Mouse (Mus musculus) adrenal gland (tissue): ENCODE results near the gene Ptms.

Experiments used
- intact Hi-C: fragments of 180-260 bp; cut with DNase I; formaldehyde crosslinking; loops from one replicate; pipeline ENCODE4 v1.15.1; 2025

The Ptms gene

DNA sequence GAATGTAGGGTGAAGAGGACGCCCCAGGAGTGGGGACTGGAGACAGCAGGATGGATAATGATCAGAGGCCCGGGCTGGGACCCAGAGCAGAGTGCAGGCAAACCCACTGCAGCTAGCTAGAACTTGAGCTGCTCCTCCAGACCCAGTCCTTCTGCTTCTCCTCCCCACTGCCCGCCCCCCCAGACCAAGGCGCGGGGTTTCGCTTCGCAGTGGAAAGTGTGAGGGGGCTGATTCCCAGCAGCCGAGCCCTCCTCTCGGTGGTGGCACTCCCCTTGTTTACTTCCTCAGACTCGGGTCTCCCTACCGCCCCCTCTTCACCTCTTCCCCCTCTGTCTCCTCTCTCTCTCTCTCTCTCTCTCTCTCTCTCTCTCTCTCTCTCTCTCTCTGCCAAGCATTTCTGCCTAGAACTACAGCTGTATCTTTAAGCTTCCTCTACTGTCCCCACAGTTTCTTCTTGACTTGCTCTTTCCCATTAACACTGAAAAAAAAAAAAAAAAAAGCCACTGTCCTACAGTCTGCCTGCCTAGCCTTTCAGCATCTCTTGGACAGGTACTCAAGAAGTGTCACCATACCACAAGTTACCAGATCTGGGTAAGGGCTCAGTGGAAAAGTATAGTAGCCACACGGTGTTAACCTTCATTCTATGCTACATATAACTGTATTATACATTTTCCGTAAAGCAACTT lies 8.2 kb downstream of the Ptms start, which contains the start of gene Lag3:
TSS of gene Lag3 (minus strand) at position 173 of the 686 bp plus-strand sequence.
- intact Hi-C loops, result no loop called here

DNA sequence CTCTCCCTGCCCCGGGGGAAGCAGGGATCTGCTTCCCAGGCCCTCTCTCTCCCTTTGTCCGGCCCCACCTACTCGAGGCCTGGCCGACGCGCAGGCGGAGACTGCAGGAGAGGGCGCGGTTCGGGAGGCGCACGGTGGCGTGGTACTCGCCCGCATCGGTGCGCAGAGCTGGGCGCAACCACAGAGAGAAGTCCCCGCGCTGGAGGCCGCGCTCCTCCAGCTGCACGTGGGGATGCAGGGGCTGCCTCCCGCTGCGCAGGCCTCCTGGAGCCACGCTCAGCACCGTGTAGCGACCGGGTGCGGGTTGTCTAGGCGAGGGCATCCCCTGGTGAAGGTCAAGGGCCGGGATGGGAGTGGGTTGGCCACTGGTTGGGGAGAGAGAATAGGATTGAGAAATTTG lies 9.9 kb downstream of the Ptms start:
- intact Hi-C loops, result no loop called here

DNA sequence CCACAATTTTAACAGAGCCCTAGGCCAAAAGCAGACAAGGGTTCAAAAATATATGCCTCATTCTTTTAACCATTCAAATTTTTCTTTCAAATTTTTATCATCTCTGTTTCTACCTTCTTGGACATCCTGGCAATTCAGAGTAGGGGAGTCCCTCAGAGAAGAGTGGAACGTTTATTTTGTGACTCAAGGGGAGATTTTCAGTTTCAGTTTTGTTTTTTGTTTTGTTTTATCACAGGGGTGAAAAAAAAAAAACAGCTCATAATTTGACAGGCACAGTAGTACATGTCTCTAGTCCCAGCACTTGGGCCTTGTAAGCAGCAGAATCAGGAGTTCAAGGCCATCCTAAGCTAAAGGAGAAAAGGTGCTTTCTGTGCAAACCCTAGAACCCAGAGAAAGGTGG lies 12.1 kb downstream of the Ptms start:
- intact Hi-C loops, result no loop called here

DNA sequence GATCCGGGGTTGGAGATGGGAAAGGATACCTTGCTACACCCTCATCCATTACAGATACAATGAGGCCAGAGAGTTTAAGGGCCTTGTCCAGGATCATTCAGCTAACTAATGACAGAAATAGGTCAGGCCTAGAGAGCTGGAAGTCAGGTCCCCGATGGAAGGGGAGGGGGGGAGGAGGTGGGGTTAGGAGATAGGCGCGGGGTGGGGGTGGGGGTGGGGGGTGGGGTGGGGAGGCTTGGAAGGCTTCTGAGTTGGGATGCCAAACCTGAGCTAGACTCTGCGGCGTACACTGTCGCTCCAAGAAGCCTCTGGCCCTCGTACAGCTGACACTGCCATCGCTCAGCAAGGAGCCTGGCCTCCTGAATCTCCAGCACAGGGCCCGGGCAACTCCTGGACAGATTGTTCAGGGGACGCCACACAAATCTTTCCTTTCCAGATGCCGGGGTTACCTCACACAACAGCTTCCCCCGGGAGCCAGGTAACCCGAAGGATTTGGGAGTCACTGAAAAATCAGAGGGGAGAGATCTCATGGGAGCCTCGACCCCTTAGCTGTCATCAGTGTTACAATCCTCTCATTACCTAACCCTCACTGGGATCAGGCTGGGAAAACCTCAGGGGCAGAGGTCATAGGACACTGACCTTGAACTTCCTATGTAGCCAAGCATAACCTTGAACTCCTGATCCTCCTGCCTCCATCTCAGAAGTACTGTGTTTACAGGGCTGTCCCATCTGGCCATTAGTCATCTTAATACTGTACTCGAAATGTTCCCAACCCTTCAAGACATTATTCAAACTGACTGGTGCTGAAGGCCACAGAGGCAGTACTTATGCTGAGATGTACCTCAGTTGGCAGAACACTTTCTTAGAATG lies 14.7 kb downstream of the Ptms start:
- intact Hi-C loops, result loop anchor here (5.0 kb wide), 3 partner anchors 32 to 177 kb away; partner anchors contain the start of gene Gpr162

DNA sequence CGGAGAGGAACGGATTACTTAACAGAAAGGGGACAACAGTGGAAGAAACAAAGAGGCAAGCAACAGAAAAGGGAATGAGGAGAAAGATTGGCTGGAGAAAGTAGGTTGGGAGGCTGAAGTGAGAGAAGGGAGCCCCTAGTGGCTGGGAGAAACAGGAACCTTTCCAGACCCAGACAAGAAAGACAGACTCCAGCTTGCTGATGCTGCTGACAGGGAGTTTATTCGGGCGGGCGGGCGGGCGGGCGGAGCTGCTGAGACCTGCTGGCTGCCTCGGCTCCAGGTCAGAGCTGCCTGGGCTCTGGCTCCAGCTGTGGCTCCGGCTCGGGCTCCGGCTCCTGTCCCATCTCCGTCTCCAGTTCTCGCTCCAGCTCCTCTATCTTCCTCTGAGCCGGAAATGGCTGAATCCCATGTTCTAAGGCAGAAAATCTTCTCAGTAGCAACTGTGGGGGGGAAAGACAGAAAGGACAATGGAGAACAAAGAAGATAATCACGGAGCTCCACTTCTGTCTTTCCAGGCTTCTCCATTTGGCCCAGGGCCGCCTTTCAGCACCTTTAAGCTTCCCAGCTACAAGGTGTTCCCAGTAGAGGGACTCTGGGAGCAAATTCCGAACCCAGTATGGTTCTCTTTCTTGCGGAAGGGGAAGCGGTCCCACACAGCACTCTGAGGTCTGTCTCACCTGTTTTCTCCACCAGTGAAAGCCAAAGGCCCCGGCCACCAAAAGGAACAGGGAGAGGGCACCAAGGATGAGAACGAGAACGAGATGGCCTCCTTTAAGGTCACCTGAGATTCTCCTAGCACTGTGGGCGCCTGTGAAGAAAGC lies 15.5 kb downstream of the Ptms start:
- intact Hi-C loops, result loop anchor here (5.0 kb wide), 3 partner anchors 33 to 178 kb away; partner anchors contain the start of gene Gpr162

DNA sequence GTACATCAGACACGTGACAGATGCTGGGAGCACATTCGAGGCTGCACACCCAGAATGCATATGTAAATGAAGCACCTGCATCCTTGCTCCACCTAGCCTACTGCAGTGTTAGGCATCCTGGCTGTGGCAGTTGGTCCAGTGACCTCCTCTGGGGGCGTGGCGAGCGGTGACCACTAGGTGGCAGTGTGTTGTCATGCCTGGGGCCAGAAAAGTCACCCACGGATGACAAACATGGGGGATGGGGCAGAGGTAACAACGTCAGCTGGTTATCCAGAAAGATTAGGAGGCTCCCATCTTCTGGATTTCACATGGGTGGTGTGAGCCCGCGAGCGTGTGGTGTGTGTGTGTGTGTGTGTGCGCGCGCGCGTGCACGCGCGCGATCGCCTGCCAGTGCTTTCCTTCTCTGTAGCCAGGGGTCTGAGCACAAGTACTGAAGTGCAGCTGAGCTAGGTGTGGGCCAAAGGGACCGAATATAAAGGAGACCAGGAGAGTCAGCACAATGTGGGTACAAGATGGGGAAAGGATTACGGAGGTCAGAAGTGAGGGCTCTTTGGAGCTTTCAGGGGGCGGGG lies 16.2 kb downstream of the Ptms start:
- intact Hi-C loops, result loop anchor here (5.0 kb wide), 3 partner anchors 34 to 179 kb away; partner anchors contain the start of gene Gpr162

DNA sequence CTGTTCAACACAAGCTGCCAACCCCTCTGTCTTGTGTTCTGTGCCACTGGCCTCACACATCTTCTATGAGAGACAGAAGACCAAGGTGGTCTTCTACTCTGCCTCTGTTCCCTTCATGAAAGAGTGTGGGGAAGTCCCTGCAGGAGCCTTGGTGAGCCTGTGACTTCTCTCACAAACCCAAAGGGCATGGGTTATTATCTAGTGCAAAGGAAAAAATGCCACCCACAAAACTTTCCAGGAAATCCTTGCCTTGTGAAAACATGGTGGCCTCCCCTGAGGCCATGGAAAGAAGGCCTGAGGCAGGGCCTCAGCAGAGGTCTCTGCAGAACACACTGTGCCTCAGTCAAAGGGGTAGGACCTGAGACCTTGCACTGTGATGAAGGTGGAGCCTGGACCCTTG lies 18.1 kb downstream of the Ptms start:
- intact Hi-C loops, result loop anchor here (5.0 kb wide), 3 partner anchors 35 to 180 kb away; partner anchors contain the start of gene Gpr162

DNA sequence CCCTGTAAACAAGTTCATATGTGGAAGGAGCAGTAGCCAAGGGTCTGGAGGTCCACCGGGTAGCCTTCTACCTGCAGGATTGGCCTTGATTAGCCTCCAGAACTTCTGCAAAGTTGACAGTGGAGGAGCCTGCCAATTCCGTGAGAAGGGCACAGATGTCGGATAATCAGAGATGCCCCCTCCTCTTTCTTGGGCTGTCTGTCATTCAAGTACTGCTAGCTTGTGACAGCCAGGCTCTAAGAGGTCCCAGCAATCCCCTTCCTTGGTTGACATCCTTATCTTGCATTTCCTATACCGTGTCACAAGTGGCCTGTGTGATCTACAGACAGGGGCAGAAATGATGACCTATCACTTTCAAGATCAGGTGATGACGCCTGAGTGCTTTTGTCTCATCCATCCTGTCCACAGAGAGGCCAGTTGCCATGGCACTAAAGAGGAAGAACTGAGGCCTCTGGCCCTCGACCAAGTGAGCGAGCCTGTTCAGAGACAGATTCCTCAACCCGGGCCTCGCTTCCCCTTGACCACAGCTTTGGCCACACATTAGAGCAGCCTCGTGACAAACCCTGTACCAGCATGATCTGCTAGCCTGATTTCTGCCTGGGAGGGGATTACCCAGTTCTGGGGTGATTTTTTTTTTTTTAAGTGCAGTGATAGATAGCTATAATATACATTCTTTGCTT lies 19.0 kb downstream of the Ptms start:
- intact Hi-C loops, result loop anchor here (5.0 kb wide), 3 partner anchors 36 to 181 kb away; partner anchors contain the start of gene Gpr162

DNA sequence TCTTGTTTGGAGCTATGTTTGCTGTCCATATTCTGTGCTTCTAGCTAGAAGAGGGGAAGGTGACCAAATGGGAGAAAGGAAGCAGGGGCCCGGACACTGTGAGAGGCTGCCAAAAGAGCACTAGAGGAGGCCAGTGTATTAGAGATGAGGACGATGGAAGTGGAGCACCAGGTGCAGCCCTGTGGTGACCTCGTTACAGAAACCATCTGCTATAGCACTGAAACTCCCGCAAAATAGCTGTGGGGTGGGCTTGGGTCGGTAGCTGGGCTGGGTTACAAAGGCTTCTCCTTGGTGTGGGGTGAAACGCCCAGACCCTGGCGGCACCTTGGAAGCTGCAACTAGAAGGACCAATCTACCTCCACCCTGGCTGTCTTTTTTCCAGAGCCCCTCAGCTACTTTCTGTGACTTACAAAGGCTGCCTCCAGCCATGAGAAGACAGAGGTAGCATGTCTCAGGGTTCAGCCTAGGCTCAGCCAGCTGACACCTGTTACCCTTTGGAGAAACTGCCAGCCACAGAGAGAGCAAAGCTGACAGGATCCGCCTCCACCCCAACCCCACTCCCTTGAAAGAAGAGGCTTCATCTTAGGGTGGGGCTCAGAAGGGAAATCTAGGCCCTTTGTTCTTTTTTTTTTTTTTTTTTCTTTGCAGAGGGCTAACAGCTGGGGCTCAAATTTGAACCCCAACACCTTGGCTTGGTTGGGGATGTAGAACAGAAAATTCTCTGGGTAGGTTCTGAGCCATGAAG lies 19.7 kb downstream of the Ptms start:
- intact Hi-C loops, result loop anchor here (5.0 kb wide), 3 partner anchors 37 to 182 kb away; partner anchors contain the start of gene Gpr162

DNA sequence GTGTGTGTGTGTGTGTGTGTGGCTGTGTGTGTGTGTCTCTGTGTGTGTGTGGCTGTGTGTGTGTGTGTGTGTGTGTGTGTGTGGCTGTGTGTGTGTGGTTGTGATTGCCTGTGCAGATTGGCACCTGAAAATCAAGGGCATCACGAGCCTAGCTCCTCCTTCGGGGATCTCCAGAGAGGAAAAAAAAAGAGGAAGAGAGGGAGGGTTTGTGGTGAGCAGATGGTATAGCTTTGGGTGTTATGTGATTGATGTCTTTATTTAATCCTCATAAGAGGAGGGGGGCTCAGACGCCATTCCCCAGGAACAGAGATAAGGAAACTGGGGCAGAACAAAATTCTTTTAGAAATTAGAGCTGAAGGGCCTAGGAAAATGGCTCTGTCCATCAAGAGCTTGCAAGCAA lies 21.5 kb downstream of the Ptms start:
- intact Hi-C loops, result no loop called here

DNA sequence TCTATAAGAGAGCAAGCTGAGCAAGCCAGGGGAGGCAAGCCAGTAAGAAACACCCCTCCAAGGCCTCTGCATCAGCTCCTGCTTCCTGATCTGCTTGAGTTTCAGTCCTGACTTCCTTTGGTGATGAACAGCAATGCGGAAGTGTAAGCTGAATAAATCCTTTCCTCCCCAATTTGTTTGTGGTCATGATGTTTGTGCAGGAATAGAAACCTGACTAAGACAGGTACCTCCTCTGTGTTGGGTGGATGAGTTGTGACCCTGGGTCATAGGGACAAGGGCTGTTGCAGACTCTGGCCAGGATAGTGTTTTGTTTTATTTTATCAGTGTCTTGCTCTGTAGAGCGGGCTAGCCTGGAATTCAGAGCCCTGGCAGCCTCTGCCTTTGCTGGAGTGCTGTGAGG lies 25.8 kb downstream of the Ptms start:
- intact Hi-C loops, result loop anchor here (5.0 kb wide), 1 partner anchor 183 kb away; no protein-coding TSS in a partner anchor

DNA sequence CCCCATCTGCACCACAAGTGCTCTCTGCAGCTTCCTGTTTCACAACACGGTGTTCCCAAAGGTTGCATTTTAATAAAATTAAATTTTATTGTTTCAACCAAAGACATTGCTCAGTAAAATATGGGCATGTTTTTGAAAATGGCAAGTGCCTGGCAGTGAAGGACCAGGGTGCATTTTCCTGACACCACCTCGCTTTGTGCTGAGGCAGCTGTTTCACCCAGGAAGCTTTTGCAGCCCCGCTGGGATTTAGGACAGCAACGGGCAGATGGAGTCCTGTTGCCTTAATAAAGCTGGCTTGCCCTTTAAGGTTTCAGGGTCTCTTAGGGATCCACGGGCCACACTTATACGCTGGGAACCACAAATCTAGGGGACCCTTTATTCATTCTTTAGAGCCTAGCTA lies 28.9 kb downstream of the Ptms start:
- intact Hi-C loops, result loop anchor here (5.0 kb wide), 1 partner anchor 186 kb away; no protein-coding TSS in a partner anchor

DNA sequence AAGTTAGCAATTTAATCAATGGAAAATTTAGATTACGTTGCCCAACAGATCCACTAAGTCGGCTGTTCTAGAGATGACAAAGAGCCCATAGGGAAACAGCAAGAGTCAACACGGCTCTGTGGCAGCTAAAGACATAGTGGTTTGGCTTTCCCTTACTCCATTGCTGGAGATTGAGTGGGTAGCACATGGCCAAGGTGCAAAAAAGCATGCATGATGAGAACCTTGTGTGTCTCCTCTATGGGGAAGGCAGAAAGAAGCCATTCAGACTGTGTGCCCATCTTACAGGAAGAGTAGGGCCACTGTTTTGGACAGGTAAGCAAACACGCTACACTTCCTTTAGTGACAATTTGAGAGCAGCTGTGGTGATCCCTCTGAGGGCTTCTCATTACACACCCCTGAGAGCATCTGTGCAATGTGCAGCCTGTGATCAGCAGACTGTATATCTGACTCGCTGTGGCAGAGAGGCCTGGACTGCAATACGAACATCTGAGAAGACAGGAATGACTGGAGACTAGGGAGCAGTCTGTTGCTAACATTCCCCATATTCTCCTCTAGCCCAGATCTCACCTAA lies 31.3 kb downstream of the Ptms start:
- intact Hi-C loops, result no loop called here

DNA sequence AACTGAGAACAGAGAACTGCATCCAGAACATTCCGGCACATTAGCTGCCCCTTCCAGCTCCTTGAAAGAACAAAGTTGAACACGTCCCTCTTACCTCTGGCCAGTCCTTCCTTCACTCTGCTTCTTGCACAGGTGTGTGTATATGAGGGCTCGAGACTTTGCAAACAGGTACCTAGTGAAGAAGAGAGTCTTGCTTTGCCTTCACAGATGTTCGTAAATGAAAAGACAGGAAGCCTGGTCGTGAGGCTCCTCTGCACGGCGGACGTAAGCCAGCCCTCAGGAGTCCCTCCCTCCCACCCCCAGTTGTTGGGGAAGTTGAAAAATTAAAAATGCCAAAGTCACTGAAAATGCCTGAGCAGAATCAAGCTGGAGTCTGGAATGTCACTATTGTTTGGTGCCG lies 31.9 kb downstream of the Ptms start, which contains the start of gene Cd4:
TSS of gene Cd4 (minus strand) at position 236 of the 400 bp plus-strand sequence.
- intact Hi-C loops, result no loop called here

DNA sequence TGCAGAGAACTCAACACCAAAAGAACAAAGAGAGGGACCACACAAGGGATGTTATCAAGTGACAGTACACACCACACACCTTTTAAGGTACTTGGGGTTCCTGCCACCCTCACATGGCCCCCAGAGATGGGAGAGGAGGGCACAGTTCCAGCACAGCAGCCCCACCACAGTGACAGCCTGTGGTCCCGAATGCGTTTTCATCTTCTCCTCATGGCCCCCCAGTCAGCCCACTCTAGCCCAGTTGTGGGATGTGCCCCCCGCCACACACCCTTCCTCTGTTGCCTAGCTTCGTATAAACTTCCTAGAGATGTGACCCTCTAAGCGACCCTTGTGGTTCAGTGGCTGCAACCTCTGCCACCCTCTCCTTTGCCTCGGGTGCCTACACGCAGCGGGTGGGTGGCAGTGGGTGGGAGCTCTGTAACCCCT lies 33.9 kb downstream of the Ptms start:
- intact Hi-C loops, result no loop called here

DNA sequence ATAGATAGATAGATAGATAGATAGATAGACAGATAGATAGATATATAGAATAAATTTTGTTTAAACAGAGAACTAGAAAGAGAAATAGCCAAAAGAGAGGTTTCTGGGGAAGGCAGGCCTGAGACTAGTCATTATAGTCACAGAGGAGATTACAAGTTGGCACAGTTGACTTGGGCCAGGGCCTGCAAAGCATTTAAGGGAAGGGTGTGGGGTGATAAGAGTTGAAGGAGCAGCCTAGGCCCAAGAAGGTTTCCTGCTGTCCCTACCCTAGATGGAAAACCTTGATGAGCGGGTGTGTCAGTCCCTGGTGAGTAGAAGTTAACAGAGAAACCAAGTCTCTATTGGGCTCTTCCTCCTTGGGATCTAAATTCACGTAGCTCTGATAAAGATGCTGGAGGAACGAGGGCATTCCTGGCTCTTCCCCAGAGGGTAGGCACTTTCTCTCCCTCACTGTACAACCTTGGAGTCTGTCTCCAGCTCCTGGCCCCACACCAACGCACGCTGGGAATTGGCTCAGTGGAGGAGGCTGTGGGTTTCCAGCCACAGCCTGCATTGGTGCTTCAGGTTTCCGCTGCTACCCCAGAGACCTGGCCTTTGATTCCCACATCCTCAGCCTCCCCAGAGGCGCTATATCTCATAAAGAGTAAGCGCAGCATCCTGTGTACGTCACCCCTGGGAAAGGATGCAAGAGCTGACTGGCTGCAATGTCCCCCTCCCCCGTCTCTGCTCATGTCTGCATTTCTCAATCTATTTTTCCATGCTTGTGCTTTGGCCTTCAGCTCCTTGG lies 35.0 kb downstream of the Ptms start:
- intact Hi-C loops, result no loop called here

DNA sequence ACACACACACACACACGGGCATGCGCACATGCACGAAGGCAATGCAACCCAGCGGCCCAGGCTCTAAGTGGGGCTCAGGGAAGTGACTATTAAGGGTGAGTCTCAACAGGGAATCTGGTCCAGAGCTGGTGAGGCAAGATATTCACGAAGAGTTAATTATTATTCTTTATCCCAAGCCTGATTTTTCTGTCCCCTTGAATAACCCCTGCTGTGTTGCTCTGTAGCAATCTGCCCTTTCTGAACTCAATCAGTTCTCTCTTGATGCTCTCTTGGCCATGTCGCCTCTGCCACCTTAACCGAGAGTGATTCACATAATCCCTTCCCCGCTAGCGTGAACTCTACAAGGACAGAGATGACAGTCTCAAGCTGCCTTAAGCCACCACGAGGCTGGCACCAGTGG lies 36.6 kb downstream of the Ptms start:
- intact Hi-C loops, result no loop called here

DNA sequence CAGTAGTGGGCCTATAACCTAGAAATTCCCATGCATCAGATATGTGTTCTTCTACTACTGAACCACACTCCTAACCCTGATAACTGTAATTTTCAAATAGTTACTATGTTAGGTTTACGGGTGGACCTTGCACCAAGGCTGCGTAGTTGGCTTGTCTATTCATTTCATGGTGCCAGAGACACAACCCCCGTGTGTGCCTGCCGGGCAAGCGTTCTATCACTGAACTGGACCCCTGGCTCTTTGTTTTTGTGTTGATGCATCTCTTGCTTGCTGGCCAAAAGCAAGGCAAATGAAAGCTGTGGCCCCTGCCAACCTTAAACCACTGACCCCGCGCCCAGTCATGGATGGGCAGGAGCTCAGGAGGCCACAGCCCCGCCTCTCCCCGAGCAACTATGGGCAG lies 38.1 kb downstream of the Ptms start:
- intact Hi-C loops, result no loop called here
